Mouse (Mus musculus) CH12.LX (cell line): ENCODE measurements around the gene Mrnip. TPM values are rescaled to one million over a fixed set of nuclear protein-coding genes. Genes with fewer than 3 reads are reported as not detected.

Experiments used
- DNase-seq: peaks from one replicate; pipeline ENCODE4 v3.0.0-alpha.2; 2013; ENCODE audit errors: extremely low read depth
- H3K27ac ChIP-seq: 2 replicates; pipeline ENCODE4 v1.5.1; 2012; ENCODE audit warnings: low read depth, mild to moderate bottlenecking, control low read depth, moderate library complexity; ENCODE audit not compliant: insufficient read depth
- H3K27me3 ChIP-seq: replicated peaks from 2 replicates; pipeline ENCODE3; 2012; ENCODE audit warnings: inconsistent platforms
- H3K36me3 ChIP-seq, 2 experiments: replicated peaks in 1 of 2; 2 replicates each; pipeline versions ENCODE3 to v1.6.1; 2012; ENCODE audit warnings: inconsistent platforms in 1 of 2, low read length in 1 of 2, mild to moderate bottlenecking in 1 of 2, mixed read lengths in 1 of 2, moderate library complexity in 1 of 2; ENCODE audit not compliant: control insufficient read depth in 1 of 2, insufficient read depth in 1 of 2
- H3K4me1 ChIP-seq, 2 experiments: 2 replicates each; pipeline ENCODE4 v1.6.1; 2012; ENCODE audit warnings: inconsistent platforms in 1 of 2, moderate library complexity in 1 of 2; ENCODE audit not compliant: insufficient read depth in 2 of 2, control insufficient read depth in 1 of 2
- H3K4me2 ChIP-seq: 2 replicates; pipeline ENCODE4 v1.6.1; 2012; ENCODE audit warnings: low read depth, mild to moderate bottlenecking, control low read depth; ENCODE audit not compliant: poor library complexity, insufficient read depth, severe bottlenecking
- H3K4me3 ChIP-seq, 3 experiments: fragments of 150-350 bp in 1 of 3; sonication (generic) in 1 of 3; replicated peaks in 1 of 3; 2 replicates each; pipeline versions ENCODE3 to v1.5.1; 2011 to 2012; ENCODE audit warnings: low read depth in 2 of 3, low read length in 2 of 3, mild to moderate bottlenecking in 2 of 3, moderate library complexity in 2 of 3, control low read depth in 1 of 3, improper control_type of control experiment in 1 of 3, inconsistent platforms in 1 of 3, mixed read lengths in 1 of 3; ENCODE audit not compliant: poor library complexity in 1 of 3
- H3K79me2 ChIP-seq: replicated peaks from 2 replicates; pipeline ENCODE4 v1.6.1; 2012; ENCODE audit warnings: mild to moderate bottlenecking, moderate library complexity; ENCODE audit not compliant: control insufficient read depth, poor library complexity, insufficient read depth, severe bottlenecking; ENCODE audit errors: extremely low read depth
- H3K9ac ChIP-seq: 2 replicates; pipeline ENCODE4 v1.6.1; 2012; ENCODE audit warnings: low read depth, mild to moderate bottlenecking, control low read depth, moderate library complexity; ENCODE audit not compliant: insufficient read depth
- H3K9me3 ChIP-seq: replicated peaks from 2 replicates; pipeline ENCODE3; 2012; ENCODE audit warnings: low read length, inconsistent platforms, mixed read lengths
- BHLHE40 ChIP-seq: IDR thresholded peaks from 2 replicates; pipeline ENCODE4 v1.6.1; 2011; ENCODE audit warnings: mild to moderate bottlenecking, low read depth, low read length, improper control_type of control experiment
- CHD1 ChIP-seq: IDR thresholded peaks from 2 replicates; pipeline ENCODE4 v1.6.1; 2012; ENCODE audit warnings: low read depth, low read length, improper control_type of control experiment, inconsistent platforms
- CHD2 ChIP-seq: IDR thresholded peaks from 2 replicates; pipeline ENCODE4 v1.6.1; 2011; ENCODE audit warnings: low read length, improper control_type of control experiment
- CTCF ChIP-seq, 2 experiments: IDR thresholded peaks in 1 of 2; conservative IDR thresholded peaks in 1 of 2; 2 replicates each; pipeline ENCODE4 v1.5.1; 2011 to 2012; ENCODE audit warnings: low read depth in 2 of 2, low read length in 2 of 2, improper control_type of control experiment in 1 of 2, inconsistent platforms in 1 of 2, mild to moderate bottlenecking in 1 of 2, moderate library complexity in 1 of 2
- E2F4 ChIP-seq: IDR thresholded peaks from 2 replicates; pipeline ENCODE4 v1.6.1; 2011; ENCODE audit warnings: low read depth, low read length, improper control_type of control experiment; ENCODE audit not compliant: insufficient replicate concordance
- ELF1 ChIP-seq: IDR thresholded peaks from 2 replicates; pipeline ENCODE4 v1.6.1; 2014; ENCODE audit warnings: low read depth, mild to moderate bottlenecking, inconsistent platforms, low read length, improper control_type of control experiment
- HCFC1 ChIP-seq: IDR thresholded peaks from 2 replicates; pipeline ENCODE4 v1.6.1; 2012; ENCODE audit warnings: low read depth, mild to moderate bottlenecking, inconsistent platforms, low read length, improper control_type of control experiment
- IRF4 ChIP-seq: IDR thresholded peaks from 2 replicates; pipeline ENCODE4 v1.6.1; 2014; ENCODE audit warnings: low read depth, mild to moderate bottlenecking, inconsistent platforms, low read length, improper control_type of control experiment
- JUN ChIP-seq: IDR thresholded peaks from 2 replicates; pipeline ENCODE4 v1.6.1; 2011; ENCODE audit warnings: low read depth, mild to moderate bottlenecking, low read length, improper control_type of control experiment, moderate library complexity; ENCODE audit not compliant: insufficient read depth
- JUND ChIP-seq: conservative IDR thresholded peaks from 2 replicates; pipeline ENCODE4 v1.6.1; 2011; ENCODE audit warnings: low read depth, low read length, improper control_type of control experiment
- KAT2A ChIP-seq: IDR thresholded peaks from 2 replicates; pipeline ENCODE4 v1.6.1; 2012; ENCODE audit warnings: low read length, improper control_type of control experiment, inconsistent platforms; ENCODE audit not compliant: insufficient replicate concordance
- MAFK ChIP-seq: IDR thresholded peaks from 2 replicates; pipeline ENCODE4 v1.6.1; 2011; ENCODE audit warnings: low read length, improper control_type of control experiment; ENCODE audit not compliant: insufficient replicate concordance
- MAX ChIP-seq: IDR thresholded peaks from 2 replicates; pipeline ENCODE4 v1.6.1; 2011; ENCODE audit warnings: low read length, improper control_type of control experiment
- MAZ ChIP-seq: IDR thresholded peaks from 2 replicates; pipeline ENCODE4 v1.6.1; 2012; ENCODE audit warnings: low read depth, mild to moderate bottlenecking, inconsistent platforms, low read length, improper control_type of control experiment, moderate library complexity
- MXI1 ChIP-seq: IDR thresholded peaks from 2 replicates; pipeline ENCODE4 v1.6.1; 2011; ENCODE audit warnings: mild to moderate bottlenecking, low read depth, low read length, improper control_type of control experiment
- MYC ChIP-seq: IDR thresholded peaks from 2 replicates; pipeline ENCODE4 v1.6.1; 2011; ENCODE audit warnings: low read depth, mild to moderate bottlenecking, improper control_type of control experiment, low read length
- NELFE ChIP-seq: IDR thresholded peaks from 2 replicates; pipeline ENCODE4 v1.6.1; 2011; ENCODE audit warnings: low read depth, low read length, improper control_type of control experiment
- NRF1 ChIP-seq: IDR thresholded peaks from 2 replicates; pipeline ENCODE4 v1.6.1; 2014; ENCODE audit warnings: low read depth, mild to moderate bottlenecking, inconsistent platforms, low read length, improper control_type of control experiment, moderate library complexity
- PAX5 ChIP-seq: IDR thresholded peaks from 2 replicates; pipeline ENCODE4 v1.6.1; 2012; ENCODE audit warnings: low read length, inconsistent platforms, mixed read lengths
- POLR2A ChIP-seq: IDR thresholded peaks from 2 replicates; pipeline ENCODE4 v1.6.1; 2011; ENCODE audit warnings: low read depth, mild to moderate bottlenecking, improper control_type of control experiment, low read length
- POLR2AphosphoS2 ChIP-seq: IDR thresholded peaks from 2 replicates; pipeline ENCODE4 v1.6.1; 2011; ENCODE audit warnings: low read depth, low read length, improper control_type of control experiment
- RCOR1 ChIP-seq: conservative IDR thresholded peaks from 2 replicates; pipeline ENCODE4 v1.6.1; 2012; ENCODE audit warnings: low read depth, mild to moderate bottlenecking, inconsistent platforms, low read length, improper control_type of control experiment
- SMC3 ChIP-seq: IDR thresholded peaks from 2 replicates; pipeline ENCODE4 v1.6.1; 2011; ENCODE audit warnings: low read depth, low read length, improper control_type of control experiment
- TCF12 ChIP-seq: IDR thresholded peaks from 2 replicates; pipeline ENCODE4 v1.6.1; 2014; ENCODE audit warnings: low read depth, mild to moderate bottlenecking, inconsistent platforms, low read length, improper control_type of control experiment
- USF1 ChIP-seq: IDR thresholded peaks from 2 replicates; pipeline ENCODE4 v1.6.1; 2014; ENCODE audit warnings: low read depth, mild to moderate bottlenecking, inconsistent platforms, low read length, improper control_type of control experiment
- ZC3H11A ChIP-seq: IDR thresholded peaks from 2 replicates; pipeline ENCODE4 v1.6.1; 2012; ENCODE audit warnings: low read depth, mild to moderate bottlenecking, inconsistent platforms, low read length, improper control_type of control experiment
- ZNF384 ChIP-seq: IDR thresholded peaks from 2 replicates; pipeline ENCODE4 v1.6.1; 2012; ENCODE audit warnings: low read depth, low read length, improper control_type of control experiment, inconsistent platforms
- dilution Hi-C: fragments of 300-500 bp; cut with MboI; formaldehyde crosslinking; loops from 2 replicates; pipeline ENCODE4 v1.14.3; 2020; ENCODE audit warnings: low sequenced_read_pairs; ENCODE audit not compliant: extremely low pct_unique_long_range_greater_than_20kb, extremely low pct_ligation_motif_present
- in situ Hi-C: fragments of 300-500 bp; cut with MboI; formaldehyde crosslinking; loops from 3 replicates; pipeline ENCODE4 v1.14.3; 2019; ENCODE audit warnings: low sequenced_read_pairs, low pct_ligation_motif_present, low pct_unique_long_range_greater_than_20kb, mixed read lengths
- polyA plus RNA-seq: library from polyadenylated mRNA; unstranded; fragments of >175 nt; gene quantifications from 2 replicates; pipeline ENCODE4 v1.2.1, GENCODE M21; 2012; ENCODE audit warnings: low read depth; ENCODE audit not compliant: insufficient read length
- total RNA-seq, 2 experiments: library from RNA; depleted of rRNA; stranded (reverse); fragments of 300-350 nt in 1 of 2; fragments of >200 nt in 1 of 2; gene quantifications; 2 replicates each; pipeline ENCODE4 v1.2.3; 2012 to 2014

Gene Mrnip
- total and polyA plus RNA-seq, 3 experiments = 22.5 to 36.7 (median 29.7) TPM

DNA sequence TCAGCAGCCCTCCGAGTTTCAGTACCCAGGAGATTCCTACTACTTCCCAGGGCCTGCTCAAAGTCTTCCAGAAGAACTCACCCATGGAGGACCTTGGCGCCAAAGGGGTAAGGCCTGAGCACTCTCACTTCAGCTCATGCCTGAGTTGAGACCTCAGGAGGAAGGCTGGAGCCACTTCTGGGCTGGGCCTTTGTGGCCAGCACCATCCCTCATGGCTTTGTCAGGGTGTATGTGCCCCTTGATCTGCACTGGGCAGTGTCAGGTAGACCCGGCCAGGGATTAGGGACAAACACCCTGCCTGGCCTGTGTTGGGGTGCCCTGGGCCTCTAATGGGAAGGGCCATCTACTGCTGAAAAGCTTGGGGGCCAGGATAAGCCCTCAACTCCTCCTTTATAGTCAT is 22.9 kb upstream of the Mrnip start:
- Histone ChIP-seq H3K9ac (no peak overlapping the region), H3K27ac (no peak overlapping the region), H3K27me3 (no peaks in the 10 kb centered on the region), H3K9me3 (no peaks in the 10 kb centered on the region), H3K79me2 (no peaks in the 10 kb centered on the region), H3K4me3 (no peak overlapping the region), H3K4me2 (no peak overlapping the region), H3K36me3 (peaks cover 81 to 93% of the 10 kb centered on the region in 2 experiments), H3K4me1 (no peaks in the 10 kb centered on the region)
- dilution Hi-C loops (no loop called here), in situ Hi-C loops (no loop called here)
- TF ChIP-seq IRF4 (no peak), USF1 (no peak), RCOR1 (no peak), MAZ (no peak), HCFC1 (no peak), CTCF (conservative IDR thresholded peaks at IDR 0.05 in 1 of 2, IDR thresholded peaks at IDR 0.05 in 1 of 2; ENCODE audit: low read depth in 2 of 2, low read length in 2 of 2) (no peak), NRF1 (no peak), PAX5 (no peak), JUN (no peak), MAFK (no peak), MYC (no peak)
- DNase-seq = no peak

DNA sequence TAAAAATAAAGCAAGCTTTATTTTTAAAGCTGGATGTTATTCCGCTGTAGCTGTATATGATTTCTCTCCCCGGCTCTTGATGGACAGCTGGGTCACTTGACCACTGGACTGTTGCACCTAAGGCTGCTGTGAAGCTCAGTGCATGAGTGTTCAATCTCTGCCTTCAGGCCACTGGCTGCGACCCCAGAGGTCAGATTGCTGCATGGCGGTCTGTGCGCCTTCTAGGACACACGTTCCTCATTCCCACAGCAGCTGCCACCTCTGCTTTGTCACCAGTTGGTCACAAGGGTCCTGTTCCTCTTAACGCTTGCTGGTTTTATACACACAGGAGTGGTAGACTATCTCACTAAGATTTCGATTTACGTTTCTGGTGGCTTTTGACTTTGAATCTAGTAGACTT is 20.1 kb upstream of the Mrnip start:
- no peak overlapping the region for H3K4me2 ChIP-seq
- dilution Hi-C loops = no loop called here
- no peak overlapping the region for H3K9ac ChIP-seq
- no peak overlapping the region for H3K27ac ChIP-seq
- DNase-seq = no peak
- H3K79me2 ChIP-seq = no peaks in the 10 kb centered on the region
- TF ChIP-seq PAX5 = no peak
- no peak for TF ChIP-seq ELF1
- TF ChIP-seq CHD1 = no peak
- TF ChIP-seq ZNF384 = no peak
- TF ChIP-seq JUND = no peak
- no peak for TF ChIP-seq POLR2A
- TF ChIP-seq MXI1 = no peak
- no peak for TF ChIP-seq NELFE
- no peak for TF ChIP-seq ZC3H11A
- no peak for TF ChIP-seq IRF4
- TF ChIP-seq POLR2AphosphoS2 = no peak
- TF ChIP-seq TCF12 = no peak
- no peak for TF ChIP-seq BHLHE40
- no peak for TF ChIP-seq SMC3
- TF ChIP-seq CHD2 = no peak
- no peak for TF ChIP-seq NRF1
- no peak for TF ChIP-seq CTCF (conservative IDR thresholded peaks at IDR 0.05 in 1 of 2, IDR thresholded peaks at IDR 0.05 in 1 of 2; ENCODE audit: low read depth in 2 of 2, low read length in 2 of 2)
- TF ChIP-seq E2F4 = no peak
- no peak for TF ChIP-seq MAX
- TF ChIP-seq KAT2A = no peak
- TF ChIP-seq, all 38 proteins: peak for 0
- in situ Hi-C loops = no loop called here
- Histone ChIP-seq H3K36me3 (peaks cover 84 to 96% of the 10 kb centered on the region in 2 experiments), H3K4me3 (no peak overlapping the region), H3K4me1 (0 out of 4 replicates have a peak, but pooled peaks cover 0 to 4% of the 10 kb centered on the region in 2 experiments), H3K27me3 (no peaks in the 10 kb centered on the region), H3K9me3 (no peaks in the 10 kb centered on the region)
